Mouse (Mus musculus) ES-Bruce4 (cell line): ENCODE measurements around the gene Las1l.

Source experiments
- CTCF ChIP-seq: IDR thresholded peaks from one replicate; pipeline ENCODE4 v1.8.1; 2011; ENCODE audit warnings: low read depth, low read length
- EP300 ChIP-seq: IDR thresholded peaks from 2 replicates; pipeline ENCODE4 v1.6.1; 2011; ENCODE audit warnings: low read depth, low read length; ENCODE audit not compliant: insufficient read depth
- POLR2A ChIP-seq: IDR thresholded peaks from one replicate; pipeline ENCODE4 v1.8.1; 2011; ENCODE audit warnings: low read length; ENCODE audit not compliant: insufficient read depth

- TF ChIP-seq CTCF: no peak
- no peak for TF ChIP-seq POLR2A
- no peak for TF ChIP-seq EP300
These were observed 49.6 kb upstream of the Las1l start for GRCm38 (mm10) chrX:96006395-96006794.
